Mouse (Mus musculus): ENCODE data around the gene Gucy2d. TPM values are rescaled to one million over a fixed set of nuclear protein-coding genes. Genes with fewer than 3 reads are reported as not detected.

Gucy2d gene
- not detected in 2 replicates for polyA plus RNA-seq (2016; fragmentation: Nextera tagmentation; extraction: Ambion mirVana)

DNA sequence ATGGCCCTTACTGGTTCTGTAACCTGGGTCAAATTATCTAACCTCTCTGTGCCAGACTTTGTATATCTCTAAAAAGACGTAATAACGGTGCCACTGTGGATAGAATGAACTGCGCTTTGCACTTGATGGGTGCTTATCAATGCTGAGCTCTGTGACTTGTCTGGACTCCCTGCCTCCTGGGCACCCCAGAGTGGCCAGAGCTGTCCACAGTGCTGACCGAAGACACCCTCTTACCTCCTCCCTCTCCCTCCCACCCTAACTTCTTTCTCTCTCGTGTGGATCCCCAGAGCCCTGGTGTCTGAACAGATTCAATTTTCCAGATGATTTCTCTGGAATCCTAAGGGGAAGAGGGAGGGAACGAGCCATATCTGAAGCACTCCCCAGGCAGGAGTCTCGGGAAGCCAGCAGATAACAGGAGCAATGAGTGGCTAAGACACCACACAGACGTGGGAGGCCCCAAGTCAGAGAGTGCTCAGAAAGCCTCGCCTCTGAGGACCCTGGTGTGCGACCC lies at the start of gene Gucy2d:
Gene Gucy2d, plus strand, starts transcription at position 461 of the 511 bp plus-strand sequence.
- no peaks in the 10 kb centered on the region for H3K27me3 ChIP-seq (ENCODE audit: insufficient read depth, poor library complexity, severe bottlenecking)
- peaks cover 5% of the 10 kb centered on the region for H3K4me1 ChIP-seq (replicated peaks)
- no peaks in the 10 kb centered on the region for H3K36me3 ChIP-seq
- H3K4me3 ChIP-seq, result no peak within 1 kb of the TSS
- no peak within 1 kb of the TSS for H3K27ac ChIP-seq
- no peaks in the 10 kb centered on the region for H3K9me3 ChIP-seq
- DNase-seq (ENCODE audit: low spot score), result no peak
- WGBS, result 55% methylated on average over 10 of the region's 10 CpGs

- Histone ChIP-seq H3K4me3 (no peak overlapping the region), H3K27ac (no peak overlapping the region), H3K9me3 (no peaks in the 10 kb centered on the region), H3K27me3 (ENCODE audit: insufficient read depth, poor library complexity, severe bottlenecking) (no peaks in the 10 kb centered on the region), H3K36me3 (no peaks in the 10 kb centered on the region), H3K4me1 (replicated peaks) (no peaks in the 10 kb centered on the region)
- WGBS, result 92% methylated on average over 2 of the region's 2 CpGs
- DNase-seq (ENCODE audit: low spot score), result no peak
These were observed 49.7 kb upstream of the Gucy2d start for GRCm38 (mm10) chr7:98390486-98390885.

DNA sequence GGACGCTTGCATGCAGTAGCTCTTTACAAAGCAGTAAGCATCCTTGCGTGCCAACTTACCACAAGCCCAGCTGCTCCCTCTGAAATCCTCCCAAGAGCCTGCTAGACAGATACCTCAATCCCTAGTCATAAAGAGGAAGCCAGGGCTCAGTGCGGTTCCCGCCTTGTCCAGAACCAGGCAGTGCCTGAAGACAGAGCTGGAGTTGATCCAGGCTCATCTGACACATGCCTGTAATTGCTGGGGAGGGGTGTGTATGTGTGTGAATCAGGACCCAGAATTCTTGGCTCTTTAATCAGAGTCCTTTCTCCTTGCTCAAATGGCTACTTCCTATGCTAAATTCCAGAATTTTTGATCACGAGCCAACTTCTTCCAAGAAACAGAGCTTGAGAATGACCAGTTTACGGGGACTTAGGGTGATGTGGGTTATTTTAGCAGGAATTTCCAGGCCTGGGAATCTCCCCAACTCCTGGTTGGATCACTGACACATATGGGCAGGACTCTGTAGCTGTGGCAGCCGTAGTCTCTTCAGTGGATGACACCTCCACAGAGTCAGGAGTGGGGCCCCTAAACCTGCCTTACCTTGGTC lies 48.8 kb upstream of the Gucy2d start:
- no peak overlapping the region for H3K27ac ChIP-seq

GRCm38 (mm10) chr7:98392466-98393201 lies 47.6 kb upstream of the Gucy2d start:
- Histone ChIP-seq H3K4me3 (no peak overlapping the region), H3K9me3 (no peaks in the 10 kb centered on the region), H3K27me3 (ENCODE audit: insufficient read depth, poor library complexity, severe bottlenecking) (no peaks in the 10 kb centered on the region), H3K36me3 (no peaks in the 10 kb centered on the region), H3K27ac (no peak overlapping the region), H3K4me1 (replicated peaks) (no peaks in the 10 kb centered on the region)
- DNase-seq (ENCODE audit: low spot score), result no peak
- WGBS, result 85% methylated on average over 8 of the region's 8 CpGs

More for the DNA sequence above, 48.8 kb upstream of the Gucy2d start:
- H3K4me1 ChIP-seq (replicated peaks), result no peaks in the 10 kb centered on the region
- H3K36me3 ChIP-seq, result no peaks in the 10 kb centered on the region
- 93% methylated on average over 7 of the region's 7 CpGs for WGBS
- no peak overlapping the region for H3K4me3 ChIP-seq
- DNase-seq (ENCODE audit: low spot score), result no peak
- H3K27me3 ChIP-seq (ENCODE audit: insufficient read depth, poor library complexity, severe bottlenecking), result no peaks in the 10 kb centered on the region
- no peaks in the 10 kb centered on the region for H3K9me3 ChIP-seq

- Histone ChIP-seq H3K27ac (no peak overlapping the region; the same call in 1 of the 2 replicates), H3K36me3 (no peaks in the 10 kb centered on the region), H3K4me3 (no peak overlapping the region), H3K27me3 (ENCODE audit: insufficient read depth, poor library complexity, severe bottlenecking) (no peaks in the 10 kb centered on the region), H3K4me1 (replicated peaks) (peaks cover 15% of the 10 kb centered on the region), H3K9me3 (no peaks in the 10 kb centered on the region)
- DNase-seq (ENCODE audit: low spot score), result no peak
- 72% methylated on average over 15 of the region's 15 CpGs for WGBS
These were observed 37.3 kb upstream of the Gucy2d start for GRCm38 (mm10) chr7:98402582-98403574.

- H3K4me1 ChIP-seq (replicated peaks), result peaks cover 20% of the 10 kb centered on the region
- peak overlapping the region; percentile 31; the same call in 1 of the 2 replicates for H3K27ac ChIP-seq
- no peaks in the 10 kb centered on the region for H3K9me3 ChIP-seq
- no peak for DNase-seq (ENCODE audit: low spot score)
- no peaks in the 10 kb centered on the region for H3K36me3 ChIP-seq
- 80% methylated on average over 4 of the region's 4 CpGs for WGBS
- no peak overlapping the region for H3K4me3 ChIP-seq
- H3K27me3 ChIP-seq (ENCODE audit: insufficient read depth, poor library complexity, severe bottlenecking), result no peaks in the 10 kb centered on the region
These were observed 36.2 kb upstream of the Gucy2d start for GRCm38 (mm10) chr7:98403996-98404395.

GRCm38 (mm10) chr7:98407615-98408014 lies 32.6 kb upstream of the Gucy2d start:
- no peak for DNase-seq (ENCODE audit: low spot score)
- 83% methylated on average over 5 of the region's 5 CpGs for WGBS
- Histone ChIP-seq H3K27me3 (ENCODE audit: insufficient read depth, poor library complexity, severe bottlenecking) (no peaks in the 10 kb centered on the region), H3K27ac (no peak overlapping the region), H3K9me3 (no peaks in the 10 kb centered on the region), H3K4me3 (no peak overlapping the region), H3K4me1 (replicated peaks) (peaks cover 15% of the 10 kb centered on the region), H3K36me3 (no peaks in the 10 kb centered on the region)

GRCm38 (mm10) chr7:98413115-98413514 lies 27.1 kb upstream of the Gucy2d start:
- H3K9me3 ChIP-seq, result no peaks in the 10 kb centered on the region
- H3K27me3 ChIP-seq (ENCODE audit: insufficient read depth, poor library complexity, severe bottlenecking), result no peaks in the 10 kb centered on the region
- no peak overlapping the region for H3K27ac ChIP-seq
- WGBS, result 81% methylated on average over 4 of the region's 4 CpGs
- no peak for DNase-seq (ENCODE audit: low spot score)
- H3K4me1 ChIP-seq (replicated peaks), result 0 out of 2 replicates have a peak, but pooled peaks cover 13% of the 10 kb centered on the region
- H3K4me3 ChIP-seq, result no peak overlapping the region
- H3K36me3 ChIP-seq, result no peaks in the 10 kb centered on the region

DNA sequence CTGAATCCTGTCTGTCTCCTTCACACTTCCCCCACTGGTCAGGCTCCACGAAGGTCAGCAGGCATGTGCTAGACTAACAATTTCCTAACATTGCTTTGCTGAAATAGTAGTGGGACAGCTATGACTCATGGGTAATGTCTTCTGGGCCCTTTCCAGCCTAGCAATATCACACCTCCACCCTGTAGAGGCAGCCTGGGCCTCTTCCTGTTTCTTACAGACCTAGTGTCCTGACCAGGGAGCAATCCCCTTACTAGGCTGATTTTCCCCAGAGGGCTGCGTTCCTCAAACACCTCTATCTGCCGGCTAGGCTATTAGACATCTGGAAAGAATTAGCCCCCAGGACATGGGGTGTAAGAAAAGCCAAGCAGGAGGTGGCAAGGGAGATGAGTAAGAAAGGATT lies 24.7 kb upstream of the Gucy2d start:
- DNase-seq (ENCODE audit: low spot score), result no peak
- H3K27ac ChIP-seq, result peak overlapping the region; percentile 19
- H3K27me3 ChIP-seq (ENCODE audit: insufficient read depth, poor library complexity, severe bottlenecking), result no peaks in the 10 kb centered on the region
- peaks cover 19% of the 10 kb centered on the region for H3K4me1 ChIP-seq (replicated peaks)
- H3K4me3 ChIP-seq, result no peak overlapping the region
- H3K36me3 ChIP-seq, result no peaks in the 10 kb centered on the region
- 66% methylated on average over 3 of the region's 3 CpGs for WGBS
- no peaks in the 10 kb centered on the region for H3K9me3 ChIP-seq

DNA sequence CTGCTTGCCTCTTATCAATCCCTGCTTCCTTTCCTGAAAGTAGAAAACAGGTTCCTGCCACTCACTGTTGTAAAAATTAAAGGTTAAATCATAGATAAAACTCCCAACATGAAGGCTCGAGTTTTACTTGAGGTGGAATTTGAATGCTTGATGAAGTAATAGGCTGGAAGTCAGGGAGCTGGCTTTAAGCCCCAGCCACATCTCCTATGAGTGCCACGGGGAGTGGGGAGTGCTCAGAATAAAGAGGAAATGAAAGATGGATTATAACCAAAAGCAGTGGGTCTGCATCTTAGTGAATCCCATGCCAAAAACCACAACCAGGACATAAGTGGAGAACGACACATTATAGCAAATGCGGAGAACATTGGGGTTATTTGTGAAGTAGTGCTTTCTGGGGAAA lies 24.2 kb upstream of the Gucy2d start:
- 0 out of 2 replicates have a peak overlapping the region, but pooled peaks have one; percentile 19 for H3K27ac ChIP-seq
- WGBS, result 78% methylated on average over 4 of the region's 4 CpGs
- no peak overlapping the region for H3K4me3 ChIP-seq
- peaks cover 19% of the 10 kb centered on the region for H3K4me1 ChIP-seq (replicated peaks)
- no peaks in the 10 kb centered on the region for H3K27me3 ChIP-seq (ENCODE audit: insufficient read depth, poor library complexity, severe bottlenecking)
- H3K36me3 ChIP-seq, result no peaks in the 10 kb centered on the region
- DNase-seq (ENCODE audit: low spot score), result no peak
- H3K9me3 ChIP-seq, result no peaks in the 10 kb centered on the region

DNA sequence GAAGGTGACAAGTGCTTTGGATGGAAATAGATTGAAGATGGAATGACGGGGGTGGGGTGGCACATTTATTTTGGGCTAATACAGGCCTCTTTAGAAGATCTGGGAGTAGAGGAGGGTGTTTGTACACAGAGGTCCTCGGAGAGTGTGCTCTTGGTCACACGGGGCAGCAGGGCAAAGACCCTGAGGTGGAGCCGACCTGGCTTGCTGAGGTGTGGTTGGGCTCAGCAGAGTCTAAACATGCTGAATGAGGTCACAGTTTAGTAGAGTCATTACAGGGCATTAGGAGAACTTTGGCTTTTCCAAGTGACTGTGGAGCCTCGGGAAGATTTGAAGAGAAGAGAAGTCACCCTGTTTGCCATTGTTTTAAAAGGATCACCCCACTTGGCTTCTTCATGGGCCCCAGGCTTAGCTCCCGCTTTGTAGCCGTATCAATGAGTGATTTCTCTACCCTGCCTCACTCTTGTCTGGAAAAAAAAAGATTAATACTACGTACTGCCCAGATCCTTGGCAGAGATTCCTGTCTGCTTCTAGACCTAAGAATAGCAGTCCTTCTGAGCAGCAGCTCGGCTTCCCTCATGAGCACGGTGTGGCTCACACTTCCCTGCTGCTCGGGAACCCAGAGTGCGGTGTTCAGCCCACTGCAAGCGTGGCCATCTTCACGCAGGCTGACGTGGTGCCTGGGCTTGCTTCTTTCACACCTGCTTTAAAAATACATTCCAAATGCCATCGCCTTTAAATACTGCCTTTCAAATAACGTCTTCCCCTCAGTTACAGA lies 22.0 kb upstream of the Gucy2d start:
- Histone ChIP-seq H3K36me3 (no peaks in the 10 kb centered on the region), H3K27me3 (ENCODE audit: insufficient read depth, poor library complexity, severe bottlenecking) (no peaks in the 10 kb centered on the region), H3K4me3 (no peak overlapping the region), H3K9me3 (no peaks in the 10 kb centered on the region), H3K4me1 (replicated peaks) (peaks cover 19% of the 10 kb centered on the region), H3K27ac (no peak overlapping the region)
- no peak for DNase-seq (ENCODE audit: low spot score)
- WGBS, result 87% methylated on average over 17 of the region's 17 CpGs

DNA sequence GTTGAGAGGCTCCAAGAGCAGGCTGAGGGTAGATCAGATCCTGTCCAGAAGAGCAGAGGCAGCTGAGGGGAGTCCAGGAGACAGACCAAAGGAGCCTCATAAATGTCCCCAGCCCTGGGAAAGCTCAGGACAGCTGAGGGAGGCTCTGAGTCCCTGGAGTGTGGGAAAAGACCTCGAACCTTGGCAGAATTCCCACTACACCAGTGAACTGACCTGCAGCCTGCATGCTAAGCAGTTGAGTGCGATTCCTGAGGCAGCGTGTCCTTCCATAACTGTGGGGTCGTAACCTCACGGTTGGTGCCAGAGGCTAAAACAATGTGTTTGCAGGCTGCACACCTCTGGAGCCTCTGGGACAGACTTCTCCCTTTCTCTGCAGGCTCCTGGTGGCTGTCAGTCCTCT lies 20.9 kb upstream of the Gucy2d start:
- no peaks in the 10 kb centered on the region for H3K36me3 ChIP-seq
- peak; percentile 15 for DNase-seq (ENCODE audit: low spot score)
- H3K4me1 ChIP-seq (replicated peaks), result peaks cover 19% of the 10 kb centered on the region
- peak overlapping the region; percentile 45; the same call in 1 of the 2 replicates for H3K27ac ChIP-seq
- H3K4me3 ChIP-seq, result no peak overlapping the region
- no peaks in the 10 kb centered on the region for H3K9me3 ChIP-seq
- WGBS, result 39% methylated on average over 5 of the region's 5 CpGs
- H3K27me3 ChIP-seq (ENCODE audit: insufficient read depth, poor library complexity, severe bottlenecking), result no peaks in the 10 kb centered on the region

All from hindbrain, embryonic 10.5 days (tissue).